Mouse (Mus musculus): ENCODE measurements at regions not wholly inside any gene's neighbourhood (a gene's known extent, or its start where the extent isn't known, plus 50 kb on each side); places are given as distances from the start of the nearest gene placed in this dataset.

DNA sequence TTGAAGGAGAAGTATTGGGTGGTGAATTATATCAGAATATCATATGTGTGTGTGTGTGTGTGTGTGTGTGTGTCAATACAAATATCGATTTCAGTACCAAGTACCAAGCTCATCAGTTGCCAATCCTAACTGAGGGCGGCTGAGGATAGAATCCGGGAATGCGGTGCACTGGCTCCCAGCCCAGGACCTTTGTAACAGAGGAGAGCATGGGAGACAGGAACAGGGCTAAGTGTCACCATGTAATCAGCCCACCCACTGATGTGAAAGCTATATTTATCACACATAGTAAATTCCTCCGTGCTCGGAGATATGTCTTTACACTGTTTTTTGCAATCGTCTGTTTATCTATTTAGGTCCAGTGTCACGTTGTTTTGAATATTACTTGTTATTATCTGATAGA is 165.1 kb upstream of the Mast4 start:
- Histone ChIP-seq H3K9me3 (ENCODE audit: control insufficient read depth, low read length) (no peaks in the 10 kb centered on the region), H3K9ac (ENCODE audit: low read depth, low read length) (no peak overlapping the region), H3K4me1 (ENCODE audit: control insufficient read depth, insufficient read depth, low read length) (no peaks in the 10 kb centered on the region), H3K4me2 (ENCODE audit: low read depth, low read length) (no peak overlapping the region), H3K27ac (ENCODE audit: low read length) (no peak overlapping the region), H3K27me3 (replicated peaks; ENCODE audit: control insufficient read depth, insufficient read depth, low read length) (no peaks in the 10 kb centered on the region), H3K4me3 (ENCODE audit: low read length) (no peak overlapping the region), H3K36me3 (ENCODE audit: control insufficient read depth, insufficient read depth, low read length) (no peaks in the 10 kb centered on the region)
- WGBS, result 76% methylated on average over 8 of the region's 8 CpGs
- ATAC-seq, result no peak

DNA sequence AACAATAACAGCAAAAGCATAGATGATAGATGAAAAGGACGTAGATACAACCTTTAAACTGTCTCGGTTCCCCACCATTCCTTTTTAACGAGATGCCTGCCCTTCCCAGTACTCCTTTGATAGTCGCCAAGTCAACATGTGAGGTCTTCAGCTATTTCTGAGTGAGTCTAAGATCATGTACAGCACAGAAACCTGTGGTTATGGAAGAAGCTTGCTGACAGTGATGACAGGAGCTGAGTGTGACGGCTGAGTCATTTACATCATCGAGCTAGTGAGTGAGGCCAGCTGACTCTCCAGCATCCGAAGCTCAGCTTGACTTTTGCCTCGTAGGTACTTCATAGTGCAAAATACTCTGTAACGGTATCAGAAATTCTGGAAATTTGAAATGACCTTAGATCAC is 160.1 kb upstream of the Mast4 start:
- Histone ChIP-seq H3K9me3 (ENCODE audit: control insufficient read depth, low read length) (no peaks in the 10 kb centered on the region), H3K36me3 (ENCODE audit: control insufficient read depth, insufficient read depth, low read length) (no peaks in the 10 kb centered on the region), H3K27ac (ENCODE audit: low read length) (no peak overlapping the region), H3K4me2 (ENCODE audit: low read depth, low read length) (no peak overlapping the region), H3K27me3 (replicated peaks; ENCODE audit: control insufficient read depth, insufficient read depth, low read length) (no peaks in the 10 kb centered on the region), H3K9ac (ENCODE audit: low read depth, low read length) (no peak overlapping the region), H3K4me3 (ENCODE audit: low read length) (no peak overlapping the region), H3K4me1 (ENCODE audit: control insufficient read depth, insufficient read depth, low read length) (no peaks in the 10 kb centered on the region)
- no peak for ATAC-seq
- WGBS, result 78% methylated on average over 9 of the region's 9 CpGs

DNA sequence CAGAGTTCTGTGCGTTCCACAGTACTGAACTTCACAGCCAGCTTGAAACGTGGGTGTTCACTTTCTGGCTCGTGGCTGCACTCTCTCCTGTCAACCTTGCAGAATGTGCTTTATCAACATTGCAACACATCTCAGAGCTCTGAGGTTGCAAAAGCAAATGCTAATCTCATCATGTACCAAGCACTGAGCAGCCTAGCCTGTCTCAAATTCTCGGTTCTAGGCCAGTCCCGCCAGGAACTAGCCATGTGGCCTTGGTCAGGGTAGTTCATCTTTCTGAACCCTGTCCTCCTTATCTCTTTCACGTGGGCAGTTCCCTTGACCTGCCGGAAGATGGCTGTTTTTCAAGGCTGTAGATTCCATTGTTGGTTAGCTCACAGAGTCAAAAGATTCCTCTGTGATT is 159.3 kb upstream of the Mast4 start:
- no peaks in the 10 kb centered on the region for H3K4me1 ChIP-seq (ENCODE audit: control insufficient read depth, insufficient read depth, low read length)
- 48% methylated on average over 7 of the region's 7 CpGs for WGBS
- ATAC-seq, result no peak

DNA sequence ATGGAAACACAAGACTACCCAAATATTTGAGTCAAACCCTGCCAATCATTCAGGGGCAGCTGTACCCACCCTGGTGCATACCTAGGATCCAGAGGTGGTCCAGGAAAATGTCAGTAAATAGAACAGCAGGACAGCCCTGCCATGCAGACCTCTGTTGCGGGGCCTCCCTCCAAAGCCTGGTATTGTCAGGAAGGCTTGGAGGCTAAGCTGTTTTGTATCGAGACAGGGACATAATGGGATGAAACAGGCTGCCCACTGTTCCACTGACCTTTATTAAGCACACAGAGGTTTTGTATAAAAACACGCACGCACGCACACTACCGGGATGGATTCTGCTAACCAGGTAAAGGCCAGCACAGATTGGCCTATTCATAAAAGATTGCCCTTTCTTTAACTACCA is 155.8 kb upstream of the Mast4 start:
- H3K36me3 ChIP-seq (ENCODE audit: control insufficient read depth, insufficient read depth, low read length), result no peaks in the 10 kb centered on the region
- no peak for ATAC-seq
- no peak overlapping the region for H3K27ac ChIP-seq (ENCODE audit: low read length)
- H3K9me3 ChIP-seq (ENCODE audit: control insufficient read depth, low read length), result no peaks in the 10 kb centered on the region
- no peaks in the 10 kb centered on the region for H3K27me3 ChIP-seq (replicated peaks; ENCODE audit: control insufficient read depth, insufficient read depth, low read length)
- no peak overlapping the region for H3K4me3 ChIP-seq (ENCODE audit: low read length)
- no peak overlapping the region for H3K4me2 ChIP-seq (ENCODE audit: low read depth, low read length)
- WGBS, result 75% methylated on average over 6 of the region's 6 CpGs
- H3K4me1 ChIP-seq (ENCODE audit: control insufficient read depth, insufficient read depth, low read length), result no peaks in the 10 kb centered on the region
- H3K9ac ChIP-seq (ENCODE audit: low read depth, low read length), result no peak overlapping the region

More for the DNA sequence above, 159.3 kb upstream of the Mast4 start:
- Histone ChIP-seq H3K4me2 (ENCODE audit: low read depth, low read length) (no peak overlapping the region), H3K27me3 (replicated peaks; ENCODE audit: control insufficient read depth, insufficient read depth, low read length) (no peaks in the 10 kb centered on the region), H3K9ac (ENCODE audit: low read depth, low read length) (no peak overlapping the region), H3K9me3 (ENCODE audit: control insufficient read depth, low read length) (no peaks in the 10 kb centered on the region), H3K27ac (ENCODE audit: low read length) (no peak overlapping the region), H3K36me3 (ENCODE audit: control insufficient read depth, insufficient read depth, low read length) (no peaks in the 10 kb centered on the region), H3K4me3 (ENCODE audit: low read length) (no peak overlapping the region)

DNA sequence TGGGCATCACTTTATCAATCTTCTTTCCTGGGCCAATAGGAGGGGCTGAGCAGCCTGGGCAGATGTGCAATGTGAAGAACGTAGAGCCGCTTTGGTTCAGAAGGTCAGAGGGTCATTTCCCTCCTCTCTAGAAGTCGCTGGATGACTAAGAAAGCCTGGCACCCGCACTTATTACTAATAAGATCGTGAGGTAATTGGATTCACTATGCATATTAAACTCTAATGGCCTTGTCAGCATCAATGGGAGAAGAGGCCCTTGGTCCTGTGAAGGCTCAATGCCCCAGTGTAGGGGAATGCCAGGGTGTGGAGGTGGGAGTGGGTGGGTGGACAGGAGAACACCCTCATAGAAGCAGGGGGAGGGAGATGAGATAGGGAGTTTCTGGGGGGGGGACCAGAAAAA is 149.8 kb upstream of the Mast4 start:
- no peak overlapping the region for H3K9ac ChIP-seq (ENCODE audit: low read depth, low read length)
- no peaks in the 10 kb centered on the region for H3K4me1 ChIP-seq (ENCODE audit: control insufficient read depth, insufficient read depth, low read length)
- H3K9me3 ChIP-seq (ENCODE audit: control insufficient read depth, low read length), result no peaks in the 10 kb centered on the region
- WGBS, result 62% methylated on average over 5 of the region's 5 CpGs
- no peak for ATAC-seq
- no peaks in the 10 kb centered on the region for H3K36me3 ChIP-seq (ENCODE audit: control insufficient read depth, insufficient read depth, low read length)
- H3K4me3 ChIP-seq (ENCODE audit: low read length), result no peak overlapping the region
- no peak overlapping the region for H3K4me2 ChIP-seq (ENCODE audit: low read depth, low read length)
- no peak overlapping the region for H3K27ac ChIP-seq (ENCODE audit: low read length)
- no peaks in the 10 kb centered on the region for H3K27me3 ChIP-seq (replicated peaks; ENCODE audit: control insufficient read depth, insufficient read depth, low read length)

DNA sequence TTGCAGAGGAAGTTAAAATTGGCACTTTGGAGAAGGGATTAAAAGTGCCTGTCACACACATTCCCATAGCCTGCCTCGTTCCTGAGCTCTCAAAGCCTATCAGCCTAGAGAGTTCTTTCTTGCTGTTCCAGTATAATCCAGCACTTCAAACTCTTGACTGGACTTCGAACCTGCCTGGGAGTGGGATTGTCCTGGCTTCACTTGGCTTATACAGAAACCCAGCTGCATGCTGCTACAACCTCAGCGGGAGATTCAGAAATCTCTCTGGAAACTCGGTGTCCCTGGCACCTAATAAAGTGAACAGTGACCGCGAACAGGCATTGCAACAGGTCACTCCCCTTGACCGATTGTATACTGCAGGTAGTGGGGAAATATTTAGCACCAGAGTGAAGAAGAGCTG is 149.1 kb upstream of the Mast4 start:
- Histone ChIP-seq H3K4me2 (ENCODE audit: low read depth, low read length) (no peak overlapping the region), H3K9ac (ENCODE audit: low read depth, low read length) (no peak overlapping the region), H3K36me3 (ENCODE audit: control insufficient read depth, insufficient read depth, low read length) (no peaks in the 10 kb centered on the region), H3K27me3 (replicated peaks; ENCODE audit: control insufficient read depth, insufficient read depth, low read length) (no peaks in the 10 kb centered on the region), H3K9me3 (ENCODE audit: control insufficient read depth, low read length) (no peaks in the 10 kb centered on the region), H3K4me1 (ENCODE audit: control insufficient read depth, insufficient read depth, low read length) (no peaks in the 10 kb centered on the region), H3K4me3 (ENCODE audit: low read length) (no peak overlapping the region), H3K27ac (ENCODE audit: low read length) (no peak overlapping the region)
- no peak for ATAC-seq
- WGBS, result 65% methylated on average over 7 of the region's 7 CpGs

GRCm38 (mm10) chr13:103476328-103476727 is 142.0 kb upstream of the Mast4 start:
- no peak overlapping the region for H3K27ac ChIP-seq (ENCODE audit: low read length)
- H3K4me3 ChIP-seq (ENCODE audit: low read length), result no peak overlapping the region
- no peak overlapping the region for H3K4me2 ChIP-seq (ENCODE audit: low read depth, low read length)
- H3K9ac ChIP-seq (ENCODE audit: low read depth, low read length), result no peak overlapping the region
- H3K9me3 ChIP-seq (ENCODE audit: control insufficient read depth, low read length), result no peaks in the 10 kb centered on the region
- H3K27me3 ChIP-seq (replicated peaks; ENCODE audit: control insufficient read depth, insufficient read depth, low read length), result no peaks in the 10 kb centered on the region
- no peaks in the 10 kb centered on the region for H3K4me1 ChIP-seq (ENCODE audit: control insufficient read depth, insufficient read depth, low read length)
- WGBS, result 83% methylated on average over 6 of the region's 6 CpGs
- no peak for ATAC-seq
- H3K36me3 ChIP-seq (ENCODE audit: control insufficient read depth, insufficient read depth, low read length), result no peaks in the 10 kb centered on the region

- 68% methylated on average over 6 of the region's 6 CpGs for WGBS
- H3K4me2 ChIP-seq (ENCODE audit: low read depth, low read length), result no peak overlapping the region
- H3K9ac ChIP-seq (ENCODE audit: low read depth, low read length), result no peak overlapping the region
- no peaks in the 10 kb centered on the region for H3K4me1 ChIP-seq (ENCODE audit: control insufficient read depth, insufficient read depth, low read length)
- H3K27me3 ChIP-seq (replicated peaks; ENCODE audit: control insufficient read depth, insufficient read depth, low read length), result no peaks in the 10 kb centered on the region
- H3K36me3 ChIP-seq (ENCODE audit: control insufficient read depth, insufficient read depth, low read length), result no peaks in the 10 kb centered on the region
- no peak overlapping the region for H3K4me3 ChIP-seq (ENCODE audit: low read length)
- ATAC-seq, result no peak
- no peaks in the 10 kb centered on the region for H3K9me3 ChIP-seq (ENCODE audit: control insufficient read depth, low read length)
- H3K27ac ChIP-seq (ENCODE audit: low read length), result no peak overlapping the region
Measured at GRCm38 (mm10) chr13:103472216-103472615, 137.9 kb upstream of the Mast4 start.

- Histone ChIP-seq H3K4me2 (ENCODE audit: low read depth, low read length) (no peak overlapping the region), H3K9ac (ENCODE audit: low read depth, low read length) (no peak overlapping the region), H3K27ac (ENCODE audit: low read length) (no peak overlapping the region), H3K27me3 (replicated peaks; ENCODE audit: control insufficient read depth, insufficient read depth, low read length) (no peaks in the 10 kb centered on the region), H3K36me3 (ENCODE audit: control insufficient read depth, insufficient read depth, low read length) (no peaks in the 10 kb centered on the region), H3K4me1 (ENCODE audit: control insufficient read depth, insufficient read depth, low read length) (no peaks in the 10 kb centered on the region), H3K9me3 (ENCODE audit: control insufficient read depth, low read length) (no peaks in the 10 kb centered on the region), H3K4me3 (ENCODE audit: low read length) (no peak overlapping the region)
- ATAC-seq, result no peak
- 74% methylated on average over 6 of the region's 6 CpGs for WGBS
Measured at GRCm38 (mm10) chr13:103470141-103470540, 135.8 kb upstream of the Mast4 start.

DNA sequence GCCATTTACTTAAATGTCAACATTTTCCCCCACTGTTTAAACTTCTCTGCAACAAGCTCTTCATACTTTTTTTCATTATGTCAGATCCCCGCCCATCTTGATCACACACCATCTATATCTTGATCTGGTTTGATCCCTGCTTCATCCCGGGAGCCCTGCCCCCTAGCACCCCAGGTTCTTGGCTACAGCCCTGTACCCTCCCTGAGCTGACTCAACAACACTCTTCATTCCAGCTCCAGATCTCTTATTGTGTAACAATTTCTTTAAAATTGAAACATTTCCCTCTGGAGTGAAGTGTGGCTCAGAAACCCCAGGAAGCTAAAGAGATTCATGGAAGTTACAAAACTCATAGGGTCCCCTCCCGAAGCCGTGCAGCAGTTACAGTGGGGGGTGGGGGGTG is 126.2 kb upstream of the Mast4 start:
- Histone ChIP-seq H3K9ac (ENCODE audit: low read depth, low read length) (no peak overlapping the region), H3K27me3 (replicated peaks; ENCODE audit: control insufficient read depth, insufficient read depth, low read length) (no peaks in the 10 kb centered on the region), H3K4me2 (ENCODE audit: low read depth, low read length) (no peak overlapping the region), H3K4me3 (ENCODE audit: low read length) (no peak overlapping the region), H3K36me3 (ENCODE audit: control insufficient read depth, insufficient read depth, low read length) (no peaks in the 10 kb centered on the region), H3K4me1 (ENCODE audit: control insufficient read depth, insufficient read depth, low read length) (no peaks in the 10 kb centered on the region), H3K9me3 (ENCODE audit: control insufficient read depth, low read length) (no peaks in the 10 kb centered on the region), H3K27ac (ENCODE audit: low read length) (no peak overlapping the region)
- WGBS, result 76% methylated on average over 4 of the region's 4 CpGs
- ATAC-seq, result no peak

Measured in intestine, embryonic 16.5 days (tissue).